Mouse (Mus musculus): ENCODE results near the gene Ostm1.

DNA sequence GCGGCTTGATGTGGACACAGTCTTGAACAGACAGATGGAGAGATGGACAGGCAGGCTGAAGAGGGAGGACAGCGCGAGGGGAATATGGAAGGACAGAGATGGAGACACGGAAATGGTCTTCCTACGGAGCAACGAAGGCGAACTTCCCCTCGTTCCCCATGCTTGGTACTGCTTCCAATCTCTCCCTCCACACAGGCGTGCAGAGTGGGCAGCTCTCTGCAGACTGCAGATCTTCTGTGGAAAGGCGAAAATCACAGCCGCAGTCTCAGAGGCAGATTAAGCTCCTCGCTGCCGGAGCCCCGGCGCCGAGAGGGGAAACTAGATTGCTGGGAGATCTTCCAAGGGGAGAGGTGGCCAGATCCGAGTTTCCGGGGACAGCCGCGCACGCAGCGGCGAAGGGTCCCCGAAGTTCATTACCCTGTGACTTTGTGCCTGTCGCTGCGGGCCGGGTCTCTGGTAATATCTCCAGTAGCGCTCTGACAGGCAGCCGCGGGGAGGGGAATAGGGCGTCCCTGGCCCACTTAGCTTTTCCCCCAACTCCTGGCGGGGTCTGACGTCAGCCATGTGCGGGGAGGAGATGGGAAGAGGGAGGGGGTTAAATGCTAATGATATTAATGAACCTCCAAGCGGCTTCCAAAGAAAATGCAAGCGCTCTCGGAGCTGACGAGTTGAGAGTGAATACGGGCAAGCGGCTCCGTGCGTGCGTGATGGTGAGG is at the start of gene Ostm1, which contains the start of gene Nr2e1:
- no peak for TF ChIP-seq EP300 (IDR thresholded peaks at IDR 0.05; ENCODE audit: low read depth)
- TF ChIP-seq CTCF (IDR thresholded peaks at IDR 0.05; ENCODE audit: low read depth) = no peak
